Mouse (Mus musculus): Measurements from ENCODE around the gene Rhoa.

- TF ChIP-seq CTCF (IDR thresholded peaks at IDR 0.05; ENCODE audit: low read depth) (peak; percentile 8; the same call in 1 of the 2 replicates), EP300 (optimal IDR thresholded peaks at IDR 0.05) (no peak)
Observed at GRCm38 (mm10) chr9:108263690-108264190, 42.2 kb upstream of the Rhoa start, which contains the start of gene Dag1.

Measured in stomach, postnatal 0 days (tissue).